Mouse (Mus musculus): ENCODE results near the gene Iqcf3. TPM values are rescaled to one million over a fixed set of nuclear protein-coding genes. Genes with fewer than 3 reads are reported as not detected.

The Iqcf3 gene
- polyA plus RNA-seq, 1 experiment = not detected

- H3K36me3 ChIP-seq (ENCODE audit: control insufficient read depth, insufficient read depth) = peaks cover 39% of the 10 kb centered on the region
- no peak within 1 kb of the TSS for H3ac ChIP-seq (ENCODE audit: control insufficient read depth, insufficient read length, low read depth)
- no peaks in the 10 kb centered on the region for H3K27me3 ChIP-seq (ENCODE audit: control insufficient read depth, insufficient read depth, insufficient read length)
- H3K4me3 ChIP-seq (ENCODE audit: insufficient read depth, poor library complexity, severe bottlenecking) = no peak within 1 kb of the TSS
- TF ChIP-seq MYOG (IDR thresholded peaks at IDR 0.05; ENCODE audit: control insufficient read depth, extremely low read depth, insufficient read length) = no peak
- no peak for TF ChIP-seq CEBPB (IDR thresholded peaks at IDR 0.05; ENCODE audit: low read depth)
- no peak for TF ChIP-seq USF1 (IDR thresholded peaks at IDR 0.05; ENCODE audit: low read depth)
- TF ChIP-seq MYOD1 (IDR thresholded peaks at IDR 0.05; ENCODE audit: control insufficient read depth, insufficient read length, low read depth) = no peak
- no peak for TF ChIP-seq MAX (IDR thresholded peaks at IDR 0.05)
- no peak for TF ChIP-seq FOSL1 (IDR thresholded peaks at IDR 0.05; ENCODE audit: insufficient read depth, low read length, poor library complexity, severe bottlenecking)
- TF ChIP-seq CTCF (IDR thresholded peaks at IDR 0.05; ENCODE audit: control insufficient read depth, insufficient read depth, insufficient read length) = no peak
- peaks cover 3% of the 10 kb centered on the region for H3K79me2 ChIP-seq (ENCODE audit: control insufficient read depth, insufficient read depth)
- no peaks in the 10 kb centered on the region for H3K79me3 ChIP-seq (ENCODE audit: low read depth)
These were observed 95.7 kb downstream of the Iqcf3 start, which contains the start of gene Gpr62 for GRCm38 (mm10) chr9:106465571-106466200. Gpr62 (minus strand) TSS chr9:106465938.

- Histone ChIP-seq H3K4me3 (ENCODE audit: insufficient read depth, poor library complexity, severe bottlenecking) (no peak overlapping the region), H3ac (ENCODE audit: control insufficient read depth, insufficient read length, low read depth) (no peak overlapping the region), H3K79me2 (ENCODE audit: control insufficient read depth, insufficient read depth) (peaks cover 10% of the 10 kb centered on the region), H3K79me3 (ENCODE audit: low read depth) (peaks cover 3% of the 10 kb centered on the region), H3K36me3 (ENCODE audit: control insufficient read depth, insufficient read depth) (peaks cover 46% of the 10 kb centered on the region), H3K27me3 (ENCODE audit: control insufficient read depth, insufficient read depth, insufficient read length) (no peaks in the 10 kb centered on the region)
- TF ChIP-seq CEBPB (IDR thresholded peaks at IDR 0.05; ENCODE audit: low read depth) (no peak), CTCF (IDR thresholded peaks at IDR 0.05; ENCODE audit: control insufficient read depth, insufficient read depth, insufficient read length) (no peak), MYOG (IDR thresholded peaks at IDR 0.05; ENCODE audit: control insufficient read depth, extremely low read depth, insufficient read length) (no peak)
These were observed 96.5 kb downstream of the Iqcf3 start for GRCm38 (mm10) chr9:106464751-106465541.

GRCm38 (mm10) chr9:106463122-106464063 lies 98.0 kb downstream of the Iqcf3 start:
- Histone ChIP-seq H3K27me3 (ENCODE audit: control insufficient read depth, insufficient read depth, insufficient read length) (no peaks in the 10 kb centered on the region), H3ac (ENCODE audit: control insufficient read depth, insufficient read length, low read depth) (no peak overlapping the region), H3K79me2 (ENCODE audit: control insufficient read depth, insufficient read depth) (peaks cover 25% of the 10 kb centered on the region), H3K79me3 (ENCODE audit: low read depth) (peaks cover 14% of the 10 kb centered on the region), H3K36me3 (ENCODE audit: control insufficient read depth, insufficient read depth) (peaks cover 58% of the 10 kb centered on the region), H3K4me3 (ENCODE audit: insufficient read depth, poor library complexity, severe bottlenecking) (no peak overlapping the region)
- TF ChIP-seq CTCF (IDR thresholded peaks at IDR 0.05; ENCODE audit: control insufficient read depth, insufficient read depth, insufficient read length) = no peak
- TF ChIP-seq FOSL1 (IDR thresholded peaks at IDR 0.05; ENCODE audit: insufficient read depth, low read length, poor library complexity, severe bottlenecking) = no peak
- TF ChIP-seq CEBPB (IDR thresholded peaks at IDR 0.05; ENCODE audit: low read depth) = no peak
- TF ChIP-seq MAX (IDR thresholded peaks at IDR 0.05) = no peak
- no peak for TF ChIP-seq USF1 (IDR thresholded peaks at IDR 0.05; ENCODE audit: low read depth)
- TF ChIP-seq MYOG (IDR thresholded peaks at IDR 0.05; ENCODE audit: control insufficient read depth, extremely low read depth, insufficient read length) = no peak
- no peak for TF ChIP-seq MYOD1 (IDR thresholded peaks at IDR 0.05; ENCODE audit: control insufficient read depth, insufficient read length, low read depth)

GRCm38 (mm10) chr9:106462430-106462800 lies 99.0 kb downstream of the Iqcf3 start:
- no peak for TF ChIP-seq MYOD1 (IDR thresholded peaks at IDR 0.05; ENCODE audit: control insufficient read depth, insufficient read length, low read depth)
- no peak for TF ChIP-seq FOSL1 (IDR thresholded peaks at IDR 0.05; ENCODE audit: insufficient read depth, low read length, poor library complexity, severe bottlenecking)
- Histone ChIP-seq H3K27me3 (ENCODE audit: control insufficient read depth, insufficient read depth, insufficient read length) (no peaks in the 10 kb centered on the region), H3K36me3 (ENCODE audit: control insufficient read depth, insufficient read depth) (peaks cover 65% of the 10 kb centered on the region), H3K79me2 (ENCODE audit: control insufficient read depth, insufficient read depth) (peaks cover 35% of the 10 kb centered on the region), H3K4me3 (ENCODE audit: insufficient read depth, poor library complexity, severe bottlenecking) (no peak overlapping the region), H3ac (ENCODE audit: control insufficient read depth, insufficient read length, low read depth) (no peak overlapping the region), H3K79me3 (ENCODE audit: low read depth) (peaks cover 24% of the 10 kb centered on the region)

GRCm38 (mm10) chr9:106461641-106462429 lies 99.6 kb downstream of the Iqcf3 start:
- peaks cover 41% of the 10 kb centered on the region for H3K79me2 ChIP-seq (ENCODE audit: control insufficient read depth, insufficient read depth)
- H3K36me3 ChIP-seq (ENCODE audit: control insufficient read depth, insufficient read depth) = peaks cover 65% of the 10 kb centered on the region
- TF ChIP-seq MAX (IDR thresholded peaks at IDR 0.05) = no peak
- no peak overlapping the region for H3K4me3 ChIP-seq (ENCODE audit: insufficient read depth, poor library complexity, severe bottlenecking)
- no peaks in the 10 kb centered on the region for H3K27me3 ChIP-seq (ENCODE audit: control insufficient read depth, insufficient read depth, insufficient read length)
- no peak overlapping the region for H3ac ChIP-seq (ENCODE audit: control insufficient read depth, insufficient read length, low read depth)
- peaks cover 30% of the 10 kb centered on the region for H3K79me3 ChIP-seq (ENCODE audit: low read depth)

All from C2C12 (cell line).